Mouse (Mus musculus): ENCODE measurements around the gene Blvrb.
A peak's percentile ranks its signal among the peaks of the same experiment; 100 is the strongest.

Gene Blvrb

GRCm38 (mm10) chr7:27447419-27448286 is at the start of gene Blvrb, which contains the start of gene Sptbn4:
TSS of gene Blvrb (plus strand) at chr7:27447978.
TSS of gene Sptbn4 (minus strand) at chr7:27447686.
- DNase-seq (ENCODE audit: low read depth, low spot score): peak; percentile 100

- no peak for DNase-seq (ENCODE audit: low read depth, low spot score)
These were observed 47.2 kb upstream of the Blvrb start for GRCm38 (mm10) chr7:27400545-27400944.

- peak; percentile 72 for DNase-seq (ENCODE audit: low read depth, low spot score)
These were observed 45.1 kb upstream of the Blvrb start for GRCm38 (mm10) chr7:27402675-27403074.

GRCm38 (mm10) chr7:27404203-27404942 is 43.4 kb upstream of the Blvrb start:
- no peak for DNase-seq (ENCODE audit: low read depth, low spot score)

GRCm38 (mm10) chr7:27406481-27406880 is 41.3 kb upstream of the Blvrb start:
- DNase-seq (ENCODE audit: low read depth, low spot score): no peak

- DNase-seq (ENCODE audit: low read depth, low spot score): peak; percentile 51
These were observed 40.0 kb upstream of the Blvrb start for GRCm38 (mm10) chr7:27407816-27408215.

- peak; percentile 78 for DNase-seq (ENCODE audit: low read depth, low spot score)
These were observed 39.2 kb upstream of the Blvrb start for GRCm38 (mm10) chr7:27408379-27409176.

- no peak for DNase-seq (ENCODE audit: low read depth, low spot score)
These were observed 30.6 kb upstream of the Blvrb start for GRCm38 (mm10) chr7:27417151-27417550.

GRCm38 (mm10) chr7:27419101-27419500 is 28.7 kb upstream of the Blvrb start:
- no peak for DNase-seq (ENCODE audit: low read depth, low spot score)

- DNase-seq (ENCODE audit: low read depth, low spot score): no peak
These were observed 24.0 kb upstream of the Blvrb start for GRCm38 (mm10) chr7:27423556-27424326.

GRCm38 (mm10) chr7:27427387-27427786 is 20.4 kb upstream of the Blvrb start:
- DNase-seq (ENCODE audit: low read depth, low spot score): no peak

GRCm38 (mm10) chr7:27428002-27428401 is 19.8 kb upstream of the Blvrb start:
- DNase-seq (ENCODE audit: low read depth, low spot score): no peak

- no peak for DNase-seq (ENCODE audit: low read depth, low spot score)
These were observed 18.6 kb upstream of the Blvrb start for GRCm38 (mm10) chr7:27429135-27429534.

- no peak for DNase-seq (ENCODE audit: low read depth, low spot score)
These were observed 14.4 kb upstream of the Blvrb start for GRCm38 (mm10) chr7:27433349-27433748.

- DNase-seq (ENCODE audit: low read depth, low spot score): no peak
These were observed 14.0 kb upstream of the Blvrb start for GRCm38 (mm10) chr7:27433794-27434193.

GRCm38 (mm10) chr7:27437544-27437943 is 10.2 kb upstream of the Blvrb start:
- DNase-seq (ENCODE audit: low read depth, low spot score): peak; percentile 32

GRCm38 (mm10) chr7:27440014-27440413 is 7.8 kb upstream of the Blvrb start:
- DNase-seq (ENCODE audit: low read depth, low spot score): no peak

GRCm38 (mm10) chr7:27446051-27446450 is 1.7 kb upstream of the Blvrb start:
- DNase-seq (ENCODE audit: low read depth, low spot score): no peak

GRCm38 (mm10) chr7:27446521-27447418 is 1.0 kb upstream of the Blvrb start:
- peak; percentile 18 for DNase-seq (ENCODE audit: low read depth, low spot score)
